Mouse (Mus musculus) embryonic facial prominence, embryonic 12.5 days (tissue): ENCODE results near the gene Szrd1. TPM values are rescaled to one million over a fixed set of nuclear protein-coding genes. Genes with fewer than 3 reads are reported as not detected.

ENCODE experiments used
- polyA plus RNA-seq: library from polyadenylated mRNA; unstranded; fragments of >200 nt; fragmentation: Nextera tagmentation; extraction: Ambion mirVana; gene quantifications from 2 replicates; pipeline ENCODE4 v1.2.1, GENCODE M21; 2016

Szrd1 gene
- polyA plus RNA-seq, 1 experiment from 2014 or later = 35.2 TPM

Other genes starting within 250 kb of the Szrd1 start
- 3.0 and 3.6 TPM in 2 replicates for gene Padi2, start 233.4 kb downstream of the Szrd1 start, polyA plus RNA-seq
- 388 and 392 TPM in 2 replicates for gene Sdhb, start 178.6 kb downstream of the Szrd1 start, polyA plus RNA-seq
- gene Atp13a2, start 152.9 kb downstream of the Szrd1 start, polyA plus RNA-seq = 56.1 and 63.3 TPM in 2 replicates
- gene Mfap2, start 129.4 kb downstream of the Szrd1 start, polyA plus RNA-seq = 646 and 656 TPM in 2 replicates
- 13.2 TPM in 2 replicates for gene Crocc, start 79.2 kb downstream of the Szrd1 start, polyA plus RNA-seq
- 79.8 and 84.5 TPM in 2 replicates for gene Necap2, start 61.4 kb downstream of the Szrd1 start, polyA plus RNA-seq
- 0.14 TPM in 1 of 2 replicates, not detected in the other for gene Spata21, start 51.4 kb downstream of the Szrd1 start, polyA plus RNA-seq
- 31.6 and 32.1 TPM in 2 replicates for gene Fbxo42, start 8.1 kb upstream of the Szrd1 start, polyA plus RNA-seq
- 7.6 and 8.6 TPM in 2 replicates for gene Rsg1, start 74.2 kb upstream of the Szrd1 start, polyA plus RNA-seq
- 17.0 and 19.2 TPM in 2 replicates for gene Arhgef19, start 99.7 kb upstream of the Szrd1 start, polyA plus RNA-seq
- gene Epha2, start 161.5 kb upstream of the Szrd1 start, polyA plus RNA-seq = 3.4 and 3.5 TPM in 2 replicates
- 0.98 and 1.1 TPM in 2 replicates for gene Fam131c, start 228.4 kb upstream of the Szrd1 start, polyA plus RNA-seq